Mouse (Mus musculus) cerebellum, adult 18-20 months (tissue): ENCODE measurements around the gene Alox12e.
"Not testable (repeated sequence)": the region's sequence is repeated elsewhere in the genome, so short reads cannot be mapped to it uniquely, and the experiment has no call there.

Source experiments
- DNase-seq, 2 experiments: peaks; one replicate each; pipeline ENCODE4 v3.0.0; 2021

The Alox12e gene

GRCm38 (mm10) chr11:70322528-70322927 lies at the start of gene Alox12e:
Gene Alox12e, minus strand, starts transcription at chr11:70322628.
- DNase-seq, result no peak

GRCm38 (mm10) chr11:70368626-70369025 lies 46.2 kb upstream of the Alox12e start:
- not testable (repeated sequence) for DNase-seq

- not testable (repeated sequence) for DNase-seq
Observed at GRCm38 (mm10) chr11:70367701-70368100, 45.3 kb upstream of the Alox12e start.

- DNase-seq, result no peak
Observed at GRCm38 (mm10) chr11:70351868-70352267, 29.4 kb upstream of the Alox12e start, which contains the start of gene Alox15. Gene Alox15, minus strand, starts transcription at chr11:70352031.

- no peak for DNase-seq
Observed at GRCm38 (mm10) chr11:70348630-70349029, 26.2 kb upstream of the Alox12e start.

GRCm38 (mm10) chr11:70347861-70348260 lies 25.4 kb upstream of the Alox12e start:
- no peak for DNase-seq

GRCm38 (mm10) chr11:70345546-70345945 lies 23.1 kb upstream of the Alox12e start:
- no peak for DNase-seq

- DNase-seq, result no peak
Observed at GRCm38 (mm10) chr11:70345061-70345460, 22.6 kb upstream of the Alox12e start.

GRCm38 (mm10) chr11:70339481-70339880 lies 17.1 kb upstream of the Alox12e start:
- DNase-seq, result no peak

- peak; percentile 10 to 30 for DNase-seq
Observed at GRCm38 (mm10) chr11:70334477-70334876, 12.0 kb upstream of the Alox12e start.

- no peak for DNase-seq
Observed at GRCm38 (mm10) chr11:70324726-70325125, 2.3 kb upstream of the Alox12e start.

- peak in 1 of 2 experiments; percentile 10 for DNase-seq
Observed at GRCm38 (mm10) chr11:70321664-70322063, 764 bp downstream of the Alox12e start.

GRCm38 (mm10) chr11:70319614-70320013 lies 2.8 kb downstream of the Alox12e start:
- DNase-seq, result no peak

- DNase-seq, result peak; percentile 5 to 11
Observed at GRCm38 (mm10) chr11:70313833-70314232, 8.6 kb downstream of the Alox12e start.

GRCm38 (mm10) chr11:70309341-70309740 lies 13.1 kb downstream of the Alox12e start:
- peak; percentile 52 to 60 for DNase-seq

- no peak for DNase-seq
Observed at GRCm38 (mm10) chr11:70308296-70308695, 14.1 kb downstream of the Alox12e start.

- DNase-seq, result no peak
Observed at GRCm38 (mm10) chr11:70306159-70306558, 16.3 kb downstream of the Alox12e start.

- DNase-seq, result no peak
Observed at GRCm38 (mm10) chr11:70302293-70302692, 20.1 kb downstream of the Alox12e start.

GRCm38 (mm10) chr11:70297836-70298454 lies 24.5 kb downstream of the Alox12e start:
- DNase-seq, result no peak

GRCm38 (mm10) chr11:70297405-70297804 lies 25.0 kb downstream of the Alox12e start:
- no peak for DNase-seq

- no peak for DNase-seq
Observed at GRCm38 (mm10) chr11:70293881-70294280, 28.5 kb downstream of the Alox12e start.

- DNase-seq, result no peak
Observed at GRCm38 (mm10) chr11:70291235-70291634, 31.2 kb downstream of the Alox12e start.

- peak in 1 of 2 experiments; percentile 3 for DNase-seq
Observed at GRCm38 (mm10) chr11:70289236-70289635, 33.2 kb downstream of the Alox12e start.

- no peak for DNase-seq
Observed at GRCm38 (mm10) chr11:70288102-70288501, 34.3 kb downstream of the Alox12e start.

GRCm38 (mm10) chr11:70285686-70286085 lies 36.7 kb downstream of the Alox12e start:
- no peak for DNase-seq
